Mouse (Mus musculus) embryonic fibroblast, embryonic 13.5 days (primary cell): ENCODE results near the gene Cfap57. TPM values are rescaled to one million over a fixed set of nuclear protein-coding genes. Genes with fewer than 3 reads are reported as not detected.

ENCODE experiments used
- H3K27ac ChIP-seq: 2 replicates; pipeline ENCODE4 v1.5.1; 2012; ENCODE audit warnings: low read length, control low read depth, inconsistent platforms; ENCODE audit not compliant: insufficient read depth
- H3K4me1 ChIP-seq: 2 replicates; pipeline ENCODE4 v1.6.1; 2011; ENCODE audit warnings: low read length; ENCODE audit not compliant: control insufficient read depth, insufficient read depth
- H3K4me3 ChIP-seq: 2 replicates; pipeline ENCODE4 v1.5.1; 2011; ENCODE audit warnings: mild to moderate bottlenecking, control low read depth, low read length; ENCODE audit not compliant: insufficient read depth
- CTCF ChIP-seq: IDR thresholded peaks from 2 replicates; pipeline ENCODE4 v1.5.1; 2011; ENCODE audit warnings: mild to moderate bottlenecking, control low read depth, low read length, moderate library complexity, borderline replicate concordance; ENCODE audit not compliant: insufficient read depth
- POLR2A ChIP-seq: IDR thresholded peaks from 2 replicates; pipeline ENCODE4 v1.6.1; 2011; ENCODE audit warnings: low read depth, mild to moderate bottlenecking, control low read depth, low read length, moderate library complexity
- polyA plus RNA-seq: library from polyadenylated mRNA; stranded (reverse); fragments of >200 nt; gene quantifications from 2 replicates; pipeline ENCODE4 v1.2.4, GENCODE M21; 2011; ENCODE audit warnings: low read depth; ENCODE audit not compliant: missing spikeins, insufficient read length

The Cfap57 gene
- polyA plus RNA-seq, 1 experiment, result not detected

GRCm38 (mm10) chr4:118604065-118604464 lies 16.5 kb downstream of the Cfap57 start:
- Histone ChIP-seq H3K27ac (no peak overlapping the region), H3K4me3 (no peak overlapping the region), H3K4me1 (no peaks in the 10 kb centered on the region)
- TF ChIP-seq POLR2A (no peak), CTCF (no peak)

- H3K4me3 ChIP-seq, result no peak overlapping the region
- no peak overlapping the region for H3K27ac ChIP-seq
- H3K4me1 ChIP-seq, result no peaks in the 10 kb centered on the region
- TF ChIP-seq CTCF (no peak), POLR2A (no peak)
Measured at GRCm38 (mm10) chr4:118589733-118590130, 30.8 kb downstream of the Cfap57 start.

DNA sequence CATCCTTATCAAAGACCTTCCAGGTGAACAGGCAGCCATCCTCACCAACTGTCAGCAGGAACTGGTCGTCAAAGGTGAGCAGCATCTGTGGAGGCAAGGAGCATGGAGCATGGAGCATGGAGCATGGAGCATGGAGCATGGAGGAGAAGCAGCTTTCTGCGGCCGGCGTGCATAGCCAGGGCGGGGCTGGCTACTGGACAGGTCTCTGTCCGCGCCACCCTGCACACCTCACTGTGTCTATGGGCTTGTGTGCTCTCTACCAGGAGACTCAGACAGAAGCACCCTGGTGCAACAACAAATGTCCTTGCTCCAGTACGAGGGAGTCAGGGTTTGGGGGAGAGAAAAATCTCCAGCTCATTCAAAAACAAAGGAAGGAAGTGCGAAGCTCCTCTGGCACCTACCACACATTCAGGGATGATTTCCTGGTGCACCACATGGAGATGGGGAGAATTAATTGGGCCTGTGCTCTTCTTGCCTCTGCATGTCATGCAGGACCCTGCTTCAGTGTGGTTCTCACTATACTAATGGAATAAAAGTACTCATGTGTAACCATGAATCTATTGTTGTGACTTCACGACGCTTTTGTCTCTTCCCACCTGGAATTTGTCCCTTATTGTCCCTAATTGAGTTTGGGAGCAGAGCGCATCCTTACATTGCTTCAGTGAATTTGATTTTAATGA lies 31.4 kb downstream of the Cfap57 start:
- no peaks in the 10 kb centered on the region for H3K4me1 ChIP-seq
- TF ChIP-seq CTCF, result no peak
- no peak for TF ChIP-seq POLR2A
- H3K4me3 ChIP-seq, result no peak overlapping the region
- H3K27ac ChIP-seq, result no peak overlapping the region

DNA sequence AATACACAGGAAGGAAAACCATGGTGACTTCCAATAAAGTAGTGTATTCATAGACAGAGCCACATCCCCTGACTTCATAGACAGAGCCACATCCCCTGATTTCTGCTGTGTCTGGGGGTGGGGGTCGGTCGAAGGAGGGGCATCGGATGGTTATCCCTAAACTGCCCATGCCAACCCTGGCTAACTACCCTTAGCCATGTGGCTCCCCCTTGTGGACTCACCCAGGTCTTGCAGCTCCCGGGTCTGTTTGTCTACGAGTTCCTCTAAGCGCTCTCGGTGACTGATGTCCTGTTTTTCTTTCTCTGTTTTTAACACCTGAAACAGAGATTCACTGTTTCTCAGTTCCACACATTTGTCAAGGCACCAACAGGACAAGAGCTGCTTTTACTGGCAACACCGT lies 37.9 kb downstream of the Cfap57 start:
- no peaks in the 10 kb centered on the region for H3K4me1 ChIP-seq
- no peak overlapping the region for H3K27ac ChIP-seq
- TF ChIP-seq POLR2A (no peak), CTCF (no peak)
- no peak overlapping the region for H3K4me3 ChIP-seq

DNA sequence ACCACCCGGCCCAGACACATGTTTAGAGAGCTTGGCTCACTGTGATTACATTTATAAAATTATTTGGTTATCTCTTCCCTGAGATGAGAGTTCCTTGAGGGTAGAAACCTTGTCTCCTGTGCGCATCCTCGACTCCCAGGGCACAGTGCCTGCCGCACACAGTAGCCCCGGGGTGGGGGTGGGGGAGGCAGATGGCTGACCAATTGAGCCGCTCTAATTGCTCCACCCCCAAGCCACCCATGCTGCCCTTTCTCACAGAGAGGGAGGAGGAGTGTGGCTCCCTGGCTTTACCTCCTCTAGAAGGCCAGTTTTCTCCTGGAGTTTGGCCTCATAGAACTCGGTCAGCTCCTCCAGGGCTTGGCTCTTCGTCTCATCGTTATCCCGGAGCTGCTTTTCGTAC lies 39.1 kb downstream of the Cfap57 start:
- TF ChIP-seq POLR2A (no peak), CTCF (no peak)
- Histone ChIP-seq H3K4me3 (no peak overlapping the region), H3K27ac (no peak overlapping the region), H3K4me1 (no peaks in the 10 kb centered on the region)

DNA sequence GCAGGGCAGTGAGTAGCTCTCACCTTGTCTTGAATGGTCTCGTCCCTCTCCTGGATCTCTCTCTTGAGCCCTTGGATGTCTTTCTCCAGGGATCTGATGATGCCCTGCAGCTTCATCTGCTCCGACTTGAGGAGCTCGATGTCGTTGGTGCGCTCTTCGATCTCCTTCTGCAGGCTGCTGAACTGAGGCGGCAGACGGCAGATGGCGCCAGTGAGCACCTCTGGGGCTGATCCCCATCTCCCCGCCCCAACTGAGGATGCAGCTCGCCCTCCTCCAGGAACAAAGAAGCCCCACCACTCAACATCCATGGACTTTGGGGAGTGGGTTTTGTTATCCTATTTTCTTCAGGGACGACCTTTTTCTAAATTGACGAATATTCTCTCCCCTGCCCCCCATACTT lies 41.3 kb downstream of the Cfap57 start:
- H3K27ac ChIP-seq, result no peak overlapping the region
- no peaks in the 10 kb centered on the region for H3K4me1 ChIP-seq
- no peak overlapping the region for H3K4me3 ChIP-seq
- TF ChIP-seq POLR2A (no peak), CTCF (peak; percentile 37; the same call in 1 of the 2 replicates)

GRCm38 (mm10) chr4:118576097-118576496 lies 44.5 kb downstream of the Cfap57 start:
- Histone ChIP-seq H3K27ac (no peak overlapping the region), H3K4me1 (no peaks in the 10 kb centered on the region), H3K4me3 (no peak overlapping the region)
- TF ChIP-seq POLR2A (no peak), CTCF (peak; percentile 76)

GRCm38 (mm10) chr4:118571441-118571840 lies 49.1 kb downstream of the Cfap57 start:
- TF ChIP-seq CTCF (no peak), POLR2A (no peak)
- Histone ChIP-seq H3K4me3 (no peak overlapping the region), H3K4me1 (no peaks in the 10 kb centered on the region), H3K27ac (no peak overlapping the region)

DNA sequence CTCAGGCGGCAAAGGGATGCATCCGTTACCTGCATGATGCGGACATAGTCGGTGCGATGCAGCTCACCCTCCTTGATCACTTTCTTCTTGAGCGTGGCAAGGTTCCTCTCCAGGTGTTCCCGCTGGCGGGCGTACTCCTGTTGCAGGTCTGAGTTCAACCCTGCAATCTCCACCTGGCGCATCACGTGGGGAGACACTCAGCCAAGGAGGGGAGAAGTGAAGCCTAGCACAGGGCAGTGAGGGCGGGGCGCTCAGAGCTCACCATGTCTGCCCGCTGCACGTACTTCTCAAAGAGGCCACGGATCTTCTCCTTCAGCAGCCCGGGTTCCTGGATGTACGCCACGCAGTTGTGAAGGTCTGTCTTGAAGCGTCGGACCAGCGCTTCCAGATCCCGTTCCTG lies 51.3 kb downstream of the Cfap57 start:
- Histone ChIP-seq H3K4me3 (no peak overlapping the region), H3K4me1 (no peaks in the 10 kb centered on the region), H3K27ac (no peak overlapping the region)
- TF ChIP-seq CTCF, result no peak
- TF ChIP-seq POLR2A, result no peak

- no peaks in the 10 kb centered on the region for H3K4me1 ChIP-seq
- H3K27ac ChIP-seq, result no peak overlapping the region
- H3K4me3 ChIP-seq, result no peak overlapping the region
- TF ChIP-seq POLR2A (no peak), CTCF (no peak)
Measured at GRCm38 (mm10) chr4:118568709-118569108, 51.9 kb downstream of the Cfap57 start.

- TF ChIP-seq CTCF (0 out of 2 replicates have a peak, but pooled peaks have one; percentile 26), POLR2A (no peak)
Measured at GRCm38 (mm10) chr4:118566161-118566676, 54.4 kb downstream of the Cfap57 start.

More at GRCm38 (mm10) chr4:118566161-118566676, 54.4 kb downstream of the Cfap57 start:
- Histone ChIP-seq H3K4me1 (no peaks in the 10 kb centered on the region), H3K4me3 (no peak overlapping the region), H3K27ac (no peak overlapping the region)
